Mouse (Mus musculus) olfactory bulb, adult 2 months (tissue): Measurements from ENCODE around the gene Plod2. TPM values are rescaled to one million over a fixed set of nuclear protein-coding genes. Genes with fewer than 3 reads are reported as not detected.

Source experiments
- H3K27ac ChIP-seq: fragments of 200-500 bp; 2 replicates; pipeline ENCODE4 v1.5.1; 2012; ENCODE audit warnings: low read depth, low read length; ENCODE audit not compliant: insufficient read depth
- H3K4me1 ChIP-seq: fragments of 200-500 bp; 2 replicates; pipeline ENCODE4 v1.6.1; 2012; ENCODE audit warnings: low read length; ENCODE audit not compliant: control insufficient read depth, insufficient read depth
- H3K4me3 ChIP-seq: fragments of 200-500 bp; 2 replicates; pipeline ENCODE4 v1.5.1; 2012; ENCODE audit warnings: mild to moderate bottlenecking, low read depth, low read length, moderate library complexity; ENCODE audit not compliant: insufficient read depth
- CTCF ChIP-seq: fragments of 200-500 bp; IDR thresholded peaks from 2 replicates; pipeline ENCODE4 v1.5.1; 2012; ENCODE audit warnings: low read depth, mild to moderate bottlenecking, low read length, moderate library complexity; ENCODE audit not compliant: insufficient read depth
- POLR2A ChIP-seq: fragments of 200-500 bp; IDR thresholded peaks from 2 replicates; pipeline ENCODE4 v1.6.1; 2012; ENCODE audit warnings: mild to moderate bottlenecking, low read depth, low read length, moderate library complexity; ENCODE audit not compliant: insufficient read depth
- WGBS: fragments of 180-500 bp; shearing (Covaris S2); methylation state at CpG from one replicate; pipeline ENCODE4 v1.1.7; 2018; 5-methylcytosine and 5-hydroxymethylcytosine counted together
- polyA plus RNA-seq: library from polyadenylated mRNA; stranded (reverse); fragments of >200 nt; gene quantifications from 2 replicates; pipeline ENCODE4 v1.2.4, GENCODE M21; 2012; ENCODE audit warnings: low replicate concordance; ENCODE audit not compliant: missing spikeins, insufficient read depth, insufficient read length

Plod2 gene
- polyA plus RNA-seq, 1 experiment: not detected

DNA sequence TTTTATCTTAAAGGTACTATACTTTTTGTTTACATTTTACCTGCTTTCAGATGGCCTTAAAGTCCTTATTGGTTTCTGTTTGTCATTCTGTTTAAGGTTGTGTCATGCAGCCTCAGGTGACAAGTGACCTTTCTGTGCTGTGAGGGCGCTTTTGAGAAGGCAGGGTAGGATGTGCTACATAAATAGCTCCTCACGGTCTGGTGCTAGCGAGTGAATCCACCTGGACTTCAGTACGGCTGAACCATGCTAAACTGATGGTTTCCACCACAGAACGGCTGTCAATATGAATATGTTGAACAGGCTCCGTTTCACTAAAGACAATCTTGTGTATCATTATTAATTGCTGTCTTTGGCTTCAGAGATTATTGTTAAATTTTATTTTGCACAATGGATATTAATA, 52.5 kb downstream of the Plod2 start:
- WGBS: 90% methylated on average over 6 of the region's 6 CpGs
- Histone ChIP-seq H3K4me3 (no peak overlapping the region), H3K4me1 (no peaks in the 10 kb centered on the region), H3K27ac (no peak overlapping the region)
- TF ChIP-seq CTCF (no peak), POLR2A (no peak)

DNA sequence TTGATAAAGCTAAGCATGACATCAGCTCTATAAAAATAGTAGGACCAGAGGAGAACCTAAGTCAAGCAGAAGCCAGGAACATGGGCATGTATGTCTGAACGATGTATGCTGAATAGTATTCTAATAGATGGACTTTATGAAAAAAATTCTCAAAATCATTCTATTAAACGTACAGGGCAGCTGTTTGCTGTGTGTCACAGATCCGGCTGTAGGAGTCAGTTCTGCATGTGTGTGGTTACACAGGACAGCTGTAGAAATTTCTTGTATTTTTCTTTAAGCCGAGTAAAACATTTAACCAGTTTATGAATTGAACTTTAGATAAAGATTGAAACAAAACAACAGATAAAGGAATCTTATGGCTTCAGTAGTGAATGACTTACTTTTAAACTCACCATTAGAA, 53.3 kb downstream of the Plod2 start:
- TF ChIP-seq CTCF (no peak), POLR2A (no peak)
- H3K27ac ChIP-seq: no peak overlapping the region

DNA sequence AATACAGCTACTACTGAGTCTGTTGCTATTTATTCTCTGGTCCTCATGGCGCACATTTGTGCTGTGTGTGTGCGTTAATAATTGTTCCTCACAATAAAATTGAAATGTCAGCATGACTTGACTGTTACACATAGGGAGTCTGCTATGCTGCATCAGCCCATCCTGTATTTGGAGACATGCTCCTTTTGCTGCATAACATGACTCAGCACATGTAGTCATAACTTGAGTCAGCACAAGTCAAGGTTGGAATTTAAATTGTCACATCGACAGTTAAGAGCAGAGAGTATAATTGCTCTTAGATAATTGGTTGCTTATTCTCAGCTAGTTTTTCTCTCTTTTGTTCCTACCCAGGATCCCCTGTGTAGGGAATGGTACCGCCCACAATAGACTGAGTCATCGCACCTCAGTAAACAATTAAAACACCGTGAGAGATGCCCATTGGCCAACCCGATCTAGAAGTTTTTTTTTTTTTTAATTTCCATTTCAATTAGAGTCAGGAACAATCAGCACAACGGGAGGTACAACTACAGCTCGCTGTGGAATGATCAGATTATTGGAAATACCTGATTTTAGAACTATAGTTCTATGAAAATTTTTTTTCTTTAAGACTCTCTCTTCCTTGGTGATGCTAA, 55.0 kb downstream of the Plod2 start:
- no peak overlapping the region for H3K27ac ChIP-seq
- no peak for TF ChIP-seq CTCF
- 76% methylated on average over 9 of the region's 9 CpGs for WGBS

More for the DNA sequence above, 53.3 kb downstream of the Plod2 start:
- no peak overlapping the region for H3K4me3 ChIP-seq
- 94% methylated on average over 4 of the region's 4 CpGs for WGBS
- no peaks in the 10 kb centered on the region for H3K4me1 ChIP-seq

DNA sequence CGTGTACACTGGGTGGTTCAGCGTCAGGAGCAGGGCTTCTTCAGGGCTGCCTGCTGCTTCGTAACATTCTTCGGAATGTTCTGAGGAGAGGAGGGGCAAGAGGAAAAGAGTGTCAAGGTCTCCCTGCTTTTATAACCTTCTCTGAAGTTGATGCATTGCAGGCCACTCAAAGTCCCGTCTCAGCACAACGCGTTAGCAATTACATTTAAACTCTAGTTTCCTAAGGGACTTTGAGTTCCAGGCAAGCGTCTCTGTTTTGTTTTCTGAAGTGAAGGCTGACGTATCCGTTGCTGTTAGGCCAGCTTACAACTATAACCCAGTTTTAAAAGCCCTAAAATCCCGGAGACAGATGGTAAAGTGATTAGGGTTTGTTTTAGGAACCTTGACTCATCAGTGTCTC, 55.8 kb downstream of the Plod2 start:
- WGBS: 77% methylated on average over 11 of the region's 11 CpGs
- TF ChIP-seq CTCF (no peak), POLR2A (no peak)
- no peak overlapping the region for H3K27ac ChIP-seq
- no peak overlapping the region for H3K4me3 ChIP-seq
- no peaks in the 10 kb centered on the region for H3K4me1 ChIP-seq

More for the DNA sequence above, 55.0 kb downstream of the Plod2 start:
- Histone ChIP-seq H3K4me3 (no peak overlapping the region), H3K4me1 (no peaks in the 10 kb centered on the region)

DNA sequence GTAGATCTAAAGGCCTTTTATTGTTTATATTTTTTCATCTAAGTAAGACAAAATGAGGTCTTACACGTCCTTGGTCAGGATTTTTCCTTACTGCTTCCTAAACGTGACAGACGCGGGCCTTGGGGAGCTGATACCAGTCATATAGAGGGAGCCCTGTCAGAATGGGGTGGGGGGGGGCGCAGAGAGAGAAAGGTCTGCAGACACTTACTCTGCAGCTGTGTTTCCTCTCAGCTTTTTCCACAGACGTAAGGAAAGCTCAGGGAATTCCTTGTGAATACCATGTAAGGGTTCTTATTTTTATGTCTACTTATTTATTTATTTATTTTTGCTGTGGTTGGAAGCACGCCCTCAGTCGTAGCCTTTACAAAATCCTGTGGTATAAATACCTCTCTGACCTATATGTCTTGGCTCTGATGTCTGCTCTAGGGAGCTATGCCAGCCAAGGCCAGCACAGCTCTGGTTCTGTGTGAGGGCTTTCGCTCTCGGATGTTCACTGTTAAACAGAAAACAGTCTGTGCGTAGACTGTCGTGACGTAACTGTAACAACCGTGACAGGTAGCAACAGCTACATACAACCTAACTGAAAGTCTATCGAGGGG, 58.0 kb downstream of the Plod2 start:
- H3K4me1 ChIP-seq: no peaks in the 10 kb centered on the region
- WGBS: 92% methylated on average over 15 of the region's 15 CpGs
- H3K4me3 ChIP-seq: no peak overlapping the region
- no peak for TF ChIP-seq CTCF
- TF ChIP-seq POLR2A: no peak
- H3K27ac ChIP-seq: no peak overlapping the region

DNA sequence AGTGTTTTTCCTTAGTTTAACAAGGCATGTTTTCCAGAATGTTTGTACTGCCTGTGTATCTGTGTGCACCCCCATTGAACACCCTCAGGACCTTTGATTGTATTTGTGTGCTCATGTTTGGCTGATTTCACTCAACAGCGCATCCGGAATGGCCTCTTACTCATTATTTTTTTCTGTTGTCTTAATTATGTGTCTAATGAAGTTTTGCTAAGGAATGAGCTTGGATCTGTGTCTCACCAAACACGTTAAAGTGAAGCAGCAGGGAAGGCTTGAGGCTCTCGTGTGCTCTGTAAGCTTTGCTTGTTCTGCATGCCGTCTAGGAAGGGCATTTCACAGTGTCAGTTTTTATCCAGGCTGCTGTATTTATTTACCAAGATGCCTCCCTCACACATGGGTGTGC, 59.5 kb downstream of the Plod2 start:
- Histone ChIP-seq H3K4me3 (no peak overlapping the region), H3K27ac (no peak overlapping the region), H3K4me1 (no peaks in the 10 kb centered on the region)
- TF ChIP-seq POLR2A (no peak), CTCF (no peak)
- 74% methylated on average over 5 of the region's 5 CpGs for WGBS

DNA sequence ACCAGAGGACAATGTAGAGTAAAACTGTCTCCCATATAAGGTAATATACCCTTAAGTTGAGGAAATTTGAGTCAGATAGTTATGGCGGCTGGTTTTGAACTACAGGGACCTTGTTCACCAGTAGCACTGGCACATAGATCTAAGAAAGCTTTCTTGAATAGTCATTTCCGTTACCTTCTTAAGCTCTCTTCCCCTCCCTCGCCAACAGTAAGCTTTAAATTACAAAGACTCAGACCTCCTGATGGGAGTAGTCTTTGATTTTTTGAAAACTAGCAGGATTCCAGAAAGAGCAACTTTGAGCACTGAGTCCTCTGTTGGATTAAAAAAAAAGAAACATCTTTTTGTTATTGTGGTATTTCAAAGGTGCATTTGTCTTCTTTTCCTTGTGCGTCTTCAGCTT, 61.5 kb downstream of the Plod2 start:
- H3K27ac ChIP-seq: no peak overlapping the region
- H3K4me3 ChIP-seq: no peak overlapping the region
- no peaks in the 10 kb centered on the region for H3K4me1 ChIP-seq
- TF ChIP-seq CTCF (no peak), POLR2A (no peak)
- WGBS: 75% methylated on average over 4 of the region's 4 CpGs

DNA sequence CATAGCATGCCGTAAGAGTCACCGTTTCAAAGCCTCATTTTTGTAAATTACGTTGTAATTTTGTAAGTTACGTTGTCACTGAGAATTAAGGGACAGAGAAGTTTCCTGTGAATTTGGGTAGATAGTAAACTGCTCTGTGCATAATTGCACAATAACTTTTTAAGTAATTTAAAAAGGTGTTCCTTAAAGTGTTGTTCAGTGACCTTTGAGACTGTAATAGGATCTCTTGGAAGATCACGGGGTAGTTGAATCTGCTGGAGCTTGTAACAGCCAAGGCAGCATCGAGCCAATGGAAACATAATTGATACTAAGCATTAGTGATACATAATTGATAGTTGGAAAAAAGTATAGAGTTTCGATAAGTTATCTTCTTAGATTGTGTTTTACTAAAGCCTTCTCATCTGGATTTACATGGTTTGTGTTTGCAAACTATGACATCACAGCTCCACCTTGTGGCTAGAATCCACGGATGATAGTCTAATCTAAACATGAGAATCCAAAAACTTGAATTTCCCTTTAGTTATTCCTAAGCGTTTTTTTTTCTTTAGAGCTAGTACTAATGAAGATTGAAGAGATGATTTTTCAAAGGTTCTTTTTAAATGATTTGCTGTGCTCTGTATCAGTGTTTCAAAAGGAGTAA, 68.7 kb downstream of the Plod2 start:
- no peak for TF ChIP-seq POLR2A
- TF ChIP-seq CTCF: no peak
- no peak overlapping the region for H3K27ac ChIP-seq
- no peak overlapping the region for H3K4me3 ChIP-seq
- WGBS: 52% methylated on average over 9 of the region's 9 CpGs
- H3K4me1 ChIP-seq: no peaks in the 10 kb centered on the region; the same call in 1 of the 2 replicates

DNA sequence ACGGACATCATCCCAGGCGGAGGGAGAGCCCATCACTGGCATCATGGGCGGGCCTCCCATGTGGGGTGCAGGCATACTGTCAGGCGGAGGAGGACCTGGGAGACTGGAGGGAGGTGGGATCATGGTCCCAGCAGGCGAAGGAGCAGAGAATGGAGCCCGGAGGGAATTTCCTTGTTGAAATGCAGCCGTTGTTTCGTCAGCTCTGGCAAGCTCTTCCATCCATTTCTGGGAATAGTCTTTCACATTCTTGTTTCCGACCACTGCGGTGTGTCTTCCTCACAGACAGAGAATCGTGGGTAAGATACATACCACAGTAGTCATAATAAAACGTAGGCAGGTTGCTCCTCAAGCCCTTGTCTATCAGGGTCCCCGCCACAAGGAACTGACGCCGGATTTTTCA, 70.6 kb downstream of the Plod2 start:
- Histone ChIP-seq H3K4me3 (no peak overlapping the region), H3K27ac (no peak overlapping the region), H3K4me1 (no peaks in the 10 kb centered on the region; the same call in 1 of the 2 replicates)
- WGBS: 90% methylated on average over 15 of the region's 15 CpGs
- TF ChIP-seq POLR2A (no peak), CTCF (no peak)

DNA sequence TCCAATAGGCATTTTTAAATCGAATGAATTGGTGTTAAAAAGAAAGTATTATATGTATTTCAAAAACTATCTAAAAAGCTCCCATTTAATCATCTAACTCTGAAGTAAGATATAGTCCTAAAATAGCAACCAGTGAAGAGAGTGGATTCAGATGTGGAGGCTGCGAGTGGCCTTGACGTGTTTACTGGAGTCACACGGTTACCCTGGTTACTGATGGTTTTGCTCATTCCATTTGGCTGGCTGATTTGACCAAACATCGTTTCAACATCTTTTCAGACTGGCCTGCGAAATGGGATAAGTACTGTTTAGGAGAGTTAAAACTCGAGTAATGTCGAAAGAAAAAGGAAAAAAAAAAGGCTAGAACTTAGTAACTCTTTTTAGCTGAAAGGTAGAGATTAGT, 71.2 kb downstream of the Plod2 start:
- H3K4me1 ChIP-seq: no peaks in the 10 kb centered on the region; the same call in 1 of the 2 replicates
- WGBS: 29% methylated on average over 8 of the region's 8 CpGs
- TF ChIP-seq CTCF: no peak
- TF ChIP-seq POLR2A: no peak
- H3K27ac ChIP-seq: no peak overlapping the region
- H3K4me3 ChIP-seq: no peak overlapping the region
